Mouse (Mus musculus) hindbrain, embryonic 14.5 days (tissue): ENCODE results near the gene Dmp1. TPM values are rescaled to one million over a fixed set of nuclear protein-coding genes. Genes with fewer than 3 reads are reported as not detected.
A peak's percentile ranks its signal among the peaks of the same experiment; 100 is the strongest.

ENCODE experiments used
- ATAC-seq: fragments of 200-750 bp; cut with Nextera tagmentation; 2 replicates; pipeline ENCODE4 v1.8.0; 2017; ENCODE audit warnings: moderate number of reproducible peaks, mild to moderate bottlenecking, moderate TSS enrichment, moderate library complexity; ENCODE audit not compliant: low FRiP score
- DNase-seq: peaks from one replicate; pipeline ENCODE4 v3.0.0-alpha.2; 2015; ENCODE audit warnings: low spot score
- H3K27ac ChIP-seq: fragments of 300-500 bp; sonication (generic); 2 replicates; pipeline ENCODE4 v1.5.1; 2014; ENCODE audit warnings: mild to moderate bottlenecking, moderate library complexity
- H3K27me3 ChIP-seq: fragments of 300-500 bp; sonication (generic); 2 replicates; pipeline ENCODE4 v1.6.1; 2014; ENCODE audit warnings: mild to moderate bottlenecking, low read length, mixed read lengths; ENCODE audit not compliant: control insufficient read depth, insufficient read depth
- H3K36me3 ChIP-seq: fragments of 300-500 bp; sonication (generic); replicated peaks from 2 replicates; pipeline ENCODE4 v1.6.1; 2014; ENCODE audit not compliant: control insufficient read depth, insufficient read depth
- H3K4me1 ChIP-seq: fragments of 300-500 bp; sonication (generic); replicated peaks from 2 replicates; pipeline ENCODE4 v1.6.1; 2014; ENCODE audit warnings: antibody characterized with exemption, low read length, mixed read lengths; ENCODE audit not compliant: control insufficient read depth, insufficient read depth
- H3K4me2 ChIP-seq: fragments of 300-500 bp; sonication (generic); replicated peaks from 2 replicates; pipeline ENCODE4 v1.6.1; 2014; ENCODE audit warnings: mild to moderate bottlenecking, moderate library complexity
- H3K4me3 ChIP-seq: fragments of 300-500 bp; sonication (generic); replicated peaks from 2 replicates; pipeline ENCODE4 v1.5.1; 2014; ENCODE audit warnings: mild to moderate bottlenecking, low read length
- H3K9ac ChIP-seq: fragments of 300-500 bp; sonication (generic); 2 replicates; pipeline ENCODE4 v1.6.1; 2014
- H3K9me3 ChIP-seq: fragments of 300-500 bp; sonication (generic); 2 replicates; pipeline ENCODE4 v1.6.1; 2016; ENCODE audit warnings: low read length; ENCODE audit not compliant: control insufficient read depth
- WGBS: fragments of 180-500 bp; shearing (Covaris S2); extraction: QIAGEN DNeasy Blood & Tissue Kit; methylation state at CpG from one replicate; pipeline ENCODE4 v1.1.7; 2014; 5-methylcytosine and 5-hydroxymethylcytosine counted together
- polyA plus RNA-seq: library from polyadenylated mRNA; unstranded; fragments of >200 nt; fragmentation: Nextera tagmentation; extraction: Ambion mirVana; gene quantifications from 2 replicates; pipeline ENCODE4 v1.2.1, GENCODE M21; 2014

The Dmp1 gene
- polyA plus RNA-seq: 0.21 and 0.23 TPM in 2 replicates

- WGBS: 81% methylated on average over 5 of the region's 5 CpGs
- ATAC-seq (no peak), DNase-seq (no peak)
- Histone ChIP-seq H3K4me2 (no peak within 1 kb of the TSS), H3K4me3 (no peak within 1 kb of the TSS), H3K27me3 (no peaks in the 10 kb centered on the region), H3K9me3 (no peaks in the 10 kb centered on the region), H3K36me3 (no peaks in the 10 kb centered on the region), H3K27ac (no peak within 1 kb of the TSS), H3K4me1 (no peaks in the 10 kb centered on the region), H3K9ac (no peak within 1 kb of the TSS)
These were observed at the start of gene Dmp1 for GRCm38 (mm10) chr5:104202351-104202750. TSS of gene Dmp1 (plus strand) at chr5:104202613.

- ATAC-seq (no peak), DNase-seq (no peak)
- Histone ChIP-seq H3K4me1 (no peaks in the 10 kb centered on the region), H3K36me3 (no peaks in the 10 kb centered on the region), H3K9ac (no peak overlapping the region), H3K4me3 (no peak overlapping the region), H3K4me2 (no peak overlapping the region), H3K9me3 (no peaks in the 10 kb centered on the region), H3K27ac (no peak overlapping the region), H3K27me3 (no peaks in the 10 kb centered on the region)
- 96% methylated on average over 7 of the region's 7 CpGs for WGBS
These were observed 44.7 kb upstream of the Dmp1 start for GRCm38 (mm10) chr5:104157701-104158100.

- no peak overlapping the region for H3K4me3 ChIP-seq
- peak; percentile 74; the same call in 1 of the 2 replicates for ATAC-seq
- H3K36me3 ChIP-seq: no peaks in the 10 kb centered on the region
- 78% methylated on average over 7 of the region's 7 CpGs for WGBS
- no peak overlapping the region for H3K9ac ChIP-seq
- H3K9me3 ChIP-seq: no peaks in the 10 kb centered on the region
- no peaks in the 10 kb centered on the region for H3K27me3 ChIP-seq
- no peaks in the 10 kb centered on the region for H3K4me1 ChIP-seq
- peak; percentile 37 for DNase-seq
- H3K4me2 ChIP-seq: no peak overlapping the region
- no peak overlapping the region for H3K27ac ChIP-seq
These were observed 43.9 kb upstream of the Dmp1 start for GRCm38 (mm10) chr5:104158332-104159052.

GRCm38 (mm10) chr5:104160581-104160980 lies 41.8 kb upstream of the Dmp1 start:
- no peaks in the 10 kb centered on the region for H3K27me3 ChIP-seq
- H3K4me2 ChIP-seq: no peak overlapping the region
- no peaks in the 10 kb centered on the region for H3K9me3 ChIP-seq
- no peak for DNase-seq
- no peak overlapping the region for H3K9ac ChIP-seq
- H3K4me1 ChIP-seq: no peaks in the 10 kb centered on the region
- H3K4me3 ChIP-seq: no peak overlapping the region
- H3K36me3 ChIP-seq: no peaks in the 10 kb centered on the region
- WGBS: 76% methylated on average over 3 of the region's 3 CpGs
- no peak overlapping the region for H3K27ac ChIP-seq
- ATAC-seq: no peak

- no peak for ATAC-seq
- no peaks in the 10 kb centered on the region for H3K27me3 ChIP-seq
- H3K4me2 ChIP-seq: no peak overlapping the region
- H3K4me1 ChIP-seq: no peaks in the 10 kb centered on the region
- H3K27ac ChIP-seq: no peak overlapping the region
- no peak for DNase-seq
- H3K36me3 ChIP-seq: no peaks in the 10 kb centered on the region
- no peak overlapping the region for H3K9ac ChIP-seq
- no peaks in the 10 kb centered on the region for H3K9me3 ChIP-seq
- H3K4me3 ChIP-seq: no peak overlapping the region
- whole genome bisulfite sequencing: 88% methylated on average over 1 of the region's 1 CpGs
These were observed 41.0 kb upstream of the Dmp1 start for GRCm38 (mm10) chr5:104161390-104161789.

GRCm38 (mm10) chr5:104163536-104163935 lies 38.9 kb upstream of the Dmp1 start:
- Histone ChIP-seq H3K27ac (no peak overlapping the region), H3K27me3 (no peaks in the 10 kb centered on the region), H3K9me3 (no peaks in the 10 kb centered on the region), H3K4me3 (no peak overlapping the region), H3K4me2 (no peak overlapping the region), H3K4me1 (no peaks in the 10 kb centered on the region), H3K36me3 (no peaks in the 10 kb centered on the region), H3K9ac (no peak overlapping the region)
- ATAC-seq (no peak), DNase-seq (no peak)
- 83% methylated on average over 4 of the region's 4 CpGs for WGBS

- DNase-seq (no peak), ATAC-seq (no peak)
- no peak within 1 kb of the TSS for H3K4me2 ChIP-seq
- no peaks in the 10 kb centered on the region for H3K4me1 ChIP-seq
- no peaks in the 10 kb centered on the region for H3K9me3 ChIP-seq
- H3K36me3 ChIP-seq: no peaks in the 10 kb centered on the region
- H3K4me3 ChIP-seq: no peak within 1 kb of the TSS
- H3K27me3 ChIP-seq: no peaks in the 10 kb centered on the region
- 89% methylated on average over 7 of the region's 7 CpGs for WGBS
- no peak within 1 kb of the TSS for H3K9ac ChIP-seq
- H3K27ac ChIP-seq: no peak within 1 kb of the TSS
These were observed 32.0 kb upstream of the Dmp1 start, which contains the start of gene Dspp for GRCm38 (mm10) chr5:104170412-104170811. TSS of gene Dspp (plus strand) at chr5:104170712.

GRCm38 (mm10) chr5:104173094-104173493 lies 29.3 kb upstream of the Dmp1 start:
- DNase-seq (no peak), ATAC-seq (no peak)
- H3K36me3 ChIP-seq: no peaks in the 10 kb centered on the region
- WGBS: 69% methylated on average over 6 of the region's 6 CpGs
- H3K9ac ChIP-seq: no peak overlapping the region
- no peak overlapping the region for H3K4me2 ChIP-seq
- no peak overlapping the region for H3K4me3 ChIP-seq
- no peaks in the 10 kb centered on the region for H3K27me3 ChIP-seq
- H3K27ac ChIP-seq: no peak overlapping the region
- peaks cover 3% of the 10 kb centered on the region; the same call in 1 of the 2 replicates for H3K9me3 ChIP-seq
- H3K4me1 ChIP-seq: no peaks in the 10 kb centered on the region

- WGBS: 83% methylated on average over 1 of the region's 1 CpGs
- H3K27ac ChIP-seq: no peak overlapping the region
- ATAC-seq (no peak), DNase-seq (no peak)
- H3K4me1 ChIP-seq: no peaks in the 10 kb centered on the region
- no peaks in the 10 kb centered on the region for H3K36me3 ChIP-seq
- H3K4me2 ChIP-seq: no peak overlapping the region
- H3K4me3 ChIP-seq: no peak overlapping the region
- no peak overlapping the region for H3K9ac ChIP-seq
- peaks cover 25% of the 10 kb centered on the region for H3K9me3 ChIP-seq
- H3K27me3 ChIP-seq: no peaks in the 10 kb centered on the region
These were observed 18.7 kb upstream of the Dmp1 start for GRCm38 (mm10) chr5:104183743-104184142.
